Mouse (Mus musculus) hindbrain, embryonic 13.5 days (tissue): ENCODE results near the gene Cdkn2aip. TPM values are rescaled to one million over a fixed set of nuclear protein-coding genes. Genes with fewer than 3 reads are reported as not detected.

Experiments
- ATAC-seq: fragments of 200-750 bp; cut with Nextera tagmentation; 2 replicates; pipeline ENCODE4 v1.8.0; 2017; ENCODE audit warnings: moderate TSS enrichment; ENCODE audit not compliant: low FRiP score
- H3K27ac ChIP-seq: fragments of 300-500 bp; sonication (generic); 2 replicates; pipeline ENCODE4 v1.5.1; 2015; ENCODE audit warnings: inconsistent platforms, mild to moderate bottlenecking, moderate library complexity
- H3K27me3 ChIP-seq: fragments of 300-500 bp; sonication (generic); 2 replicates; pipeline ENCODE4 v1.6.1; 2015; ENCODE audit warnings: mild to moderate bottlenecking, inconsistent platforms
- H3K36me3 ChIP-seq: fragments of 300-500 bp; sonication (generic); 2 replicates; pipeline ENCODE4 v1.6.1; 2015; ENCODE audit warnings: mild to moderate bottlenecking, inconsistent platforms
- H3K4me1 ChIP-seq: fragments of 300-500 bp; sonication (generic); replicated peaks from 2 replicates; pipeline ENCODE4 v1.6.1; 2015; ENCODE audit warnings: inconsistent platforms
- H3K4me2 ChIP-seq: fragments of 300-500 bp; sonication (generic); 2 replicates; pipeline ENCODE4 v1.6.1; 2015; ENCODE audit warnings: inconsistent platforms, mild to moderate bottlenecking, moderate library complexity
- H3K4me3 ChIP-seq: fragments of 300-500 bp; sonication (generic); 2 replicates; pipeline ENCODE4 v1.5.1; 2015; ENCODE audit warnings: mild to moderate bottlenecking, inconsistent platforms
- H3K9ac ChIP-seq: fragments of 300-500 bp; sonication (generic); 2 replicates; pipeline ENCODE4 v1.6.1; 2015; ENCODE audit warnings: mild to moderate bottlenecking, inconsistent platforms
- H3K9me3 ChIP-seq: fragments of 300-500 bp; sonication (generic); 2 replicates; pipeline ENCODE4 v1.6.1; 2016; ENCODE audit warnings: inconsistent platforms
- WGBS: fragments of 180-500 bp; shearing (Covaris S2); methylation state at CpG from one replicate; pipeline ENCODE4 v1.1.7; 2015; 5-methylcytosine and 5-hydroxymethylcytosine counted together
- polyA plus RNA-seq: library from polyadenylated mRNA; unstranded; fragments of >200 nt; fragmentation: Nextera tagmentation; extraction: Ambion mirVana; gene quantifications from 2 replicates; pipeline ENCODE4 v1.2.1, GENCODE M21; 2015

Gene Cdkn2aip
- polyA plus RNA-seq, 1 experiment from 2014 or later, result 41.4 TPM

DNA sequence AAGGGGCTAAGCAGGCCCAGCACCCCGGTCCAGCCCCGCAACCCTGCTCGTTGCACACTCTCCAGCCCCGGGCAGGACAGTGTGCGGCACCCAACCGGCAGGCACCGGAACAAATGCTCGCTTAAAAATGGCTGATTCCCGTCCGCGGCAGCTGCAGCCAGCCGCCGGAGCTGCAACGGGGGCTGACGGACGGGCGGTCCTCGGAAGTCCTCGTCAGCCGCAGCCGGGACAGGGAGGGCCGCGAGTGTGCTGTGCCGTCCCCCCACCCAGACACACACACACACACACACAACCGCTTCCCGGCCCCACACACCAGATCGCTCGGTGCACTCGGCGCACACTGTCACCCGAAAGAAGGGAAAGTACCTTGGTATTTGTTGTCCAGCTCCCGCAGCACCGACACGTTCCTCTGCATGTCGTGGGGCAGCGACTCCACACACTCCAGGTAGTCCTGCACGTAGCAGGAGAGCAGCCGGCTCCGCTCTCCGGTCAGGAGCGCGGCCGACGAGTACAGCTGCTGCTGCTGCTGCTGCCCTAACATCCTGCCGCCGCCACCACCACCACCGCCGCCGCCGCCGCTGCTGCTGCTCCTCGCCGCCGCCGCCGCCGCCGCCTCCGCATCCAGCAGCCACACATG, 39.5 kb downstream of the Cdkn2aip start:
- H3K4me3 ChIP-seq, result peak overlapping the region; percentile 92
- peak overlapping the region; percentile 91 for H3K9ac ChIP-seq
- peaks cover 13% of the 10 kb centered on the region for H3K4me1 ChIP-seq
- H3K27ac ChIP-seq, result peak overlapping the region; percentile 95
- peak; percentile 57 for ATAC-seq
- no peaks in the 10 kb centered on the region for H3K27me3 ChIP-seq
- peak overlapping the region; percentile 77 for H3K4me2 ChIP-seq
- no peaks in the 10 kb centered on the region for H3K36me3 ChIP-seq
- 2% methylated on average over 51 of the region's 59 CpGs for WGBS
- H3K9me3 ChIP-seq, result no peaks in the 10 kb centered on the region

DNA sequence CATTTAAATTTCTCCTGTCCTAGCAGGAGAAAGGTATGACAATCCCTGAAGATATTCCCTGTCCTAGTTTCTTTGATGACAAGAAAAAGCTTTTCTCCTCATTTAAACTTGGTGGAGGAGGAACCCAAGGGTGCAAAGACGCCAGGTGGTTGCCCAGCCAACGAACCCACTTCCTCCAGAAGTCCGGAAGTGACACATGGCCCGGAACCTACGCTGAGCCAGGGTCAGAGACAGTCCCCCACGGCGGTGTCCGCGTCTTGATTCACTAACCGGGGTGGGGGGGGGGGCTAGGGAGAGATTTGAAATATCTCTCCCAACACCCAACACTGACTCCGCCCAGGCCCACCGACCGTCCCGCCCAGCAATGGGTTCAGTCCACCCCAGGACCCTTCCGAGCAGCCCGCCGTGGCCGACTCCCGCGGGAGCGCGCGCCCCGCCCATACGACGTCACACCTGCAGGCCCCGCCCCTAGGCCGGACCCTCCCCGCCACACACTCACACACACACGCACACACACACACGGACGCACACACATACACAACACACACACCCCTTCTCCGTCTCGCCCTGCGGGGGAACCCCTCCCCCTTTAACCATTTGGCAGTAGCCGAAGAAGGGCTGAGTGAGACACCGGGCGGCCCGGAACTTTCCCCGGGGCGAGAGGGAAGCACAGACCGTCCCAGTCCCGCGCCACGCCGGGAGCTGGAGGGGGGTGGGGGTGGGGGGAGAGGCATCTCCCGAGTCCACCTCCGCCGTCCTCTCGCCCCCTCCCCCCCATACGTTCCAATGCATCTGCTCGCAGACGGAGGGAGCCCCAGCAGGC, 40.2 kb downstream of the Cdkn2aip start:
- peak overlapping the region; percentile 92 for H3K4me3 ChIP-seq
- H3K27ac ChIP-seq, result peak overlapping the region; percentile 95
- ATAC-seq, result peak; percentile 67
- H3K9ac ChIP-seq, result peak overlapping the region; percentile 91
- H3K9me3 ChIP-seq, result no peaks in the 10 kb centered on the region
- peaks cover 13% of the 10 kb centered on the region for H3K4me1 ChIP-seq
- peaks cover 5% of the 10 kb centered on the region for H3K36me3 ChIP-seq
- WGBS, result 0% methylated on average over 50 of the region's 53 CpGs
- H3K27me3 ChIP-seq, result no peaks in the 10 kb centered on the region
- peak overlapping the region; percentile 77 for H3K4me2 ChIP-seq

DNA sequence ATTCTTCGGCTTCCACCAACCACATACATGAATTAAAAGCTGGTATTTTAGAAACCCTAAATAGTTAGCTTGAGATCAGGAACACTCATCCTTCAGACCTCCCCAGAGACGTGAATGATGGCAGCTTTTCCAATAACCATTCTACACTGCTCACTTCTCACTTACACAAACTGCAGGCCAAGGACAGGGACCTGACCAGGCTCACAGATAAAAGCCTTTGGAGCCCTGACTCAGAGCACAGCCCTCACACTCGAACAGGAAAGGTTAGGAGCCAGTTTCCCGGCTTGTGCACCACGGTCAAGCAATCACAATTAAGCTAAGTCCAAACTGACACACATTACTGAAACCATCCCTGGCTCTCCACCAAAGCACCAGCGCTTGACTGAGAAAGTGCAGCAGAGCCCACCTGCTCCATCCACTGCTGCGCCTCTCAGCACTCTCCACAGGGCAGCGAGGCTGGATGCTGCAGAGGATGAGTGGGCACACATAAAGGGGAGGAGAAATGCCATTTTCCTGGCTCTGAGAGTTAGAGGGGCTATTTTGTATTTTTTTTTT, 49.4 kb downstream of the Cdkn2aip start:
- H3K4me2 ChIP-seq, result no peak overlapping the region
- H3K27ac ChIP-seq, result no peak overlapping the region
- no peaks in the 10 kb centered on the region for H3K9me3 ChIP-seq
- peaks cover 13% of the 10 kb centered on the region for H3K36me3 ChIP-seq
- 84% methylated on average over 8 of the region's 8 CpGs for WGBS
- ATAC-seq, result no peak
- H3K4me1 ChIP-seq, result no peaks in the 10 kb centered on the region
- no peak overlapping the region for H3K9ac ChIP-seq
- no peaks in the 10 kb centered on the region for H3K27me3 ChIP-seq
- no peak overlapping the region for H3K4me3 ChIP-seq

DNA sequence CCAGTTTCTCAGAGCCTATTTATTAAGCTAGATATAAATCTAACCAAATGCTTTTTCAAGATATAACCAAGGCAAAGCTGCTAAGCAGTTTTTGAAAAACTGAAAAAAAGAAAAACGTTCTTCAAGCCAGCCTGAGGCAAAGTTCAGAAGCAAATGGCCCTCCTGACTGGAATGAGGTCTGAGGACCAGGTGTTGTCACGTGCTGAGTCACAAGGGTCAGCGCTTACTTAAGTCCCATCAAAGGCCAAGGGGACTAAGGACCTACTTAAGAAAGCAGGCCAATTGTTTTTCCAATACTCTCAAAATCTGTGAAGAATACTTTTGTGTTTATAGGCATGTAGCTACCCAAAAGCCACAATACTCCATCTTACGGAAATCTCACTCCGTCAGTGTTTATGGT, 50.5 kb downstream of the Cdkn2aip start:
- H3K9ac ChIP-seq, result no peak overlapping the region
- no peak overlapping the region for H3K4me3 ChIP-seq
- no peak overlapping the region for H3K27ac ChIP-seq
- WGBS, result 91% methylated on average over 5 of the region's 5 CpGs
- peaks cover 6% of the 10 kb centered on the region for H3K36me3 ChIP-seq
- no peak for ATAC-seq
- no peak overlapping the region for H3K4me2 ChIP-seq
- no peaks in the 10 kb centered on the region for H3K27me3 ChIP-seq
- H3K4me1 ChIP-seq, result no peaks in the 10 kb centered on the region
- no peaks in the 10 kb centered on the region for H3K9me3 ChIP-seq

DNA sequence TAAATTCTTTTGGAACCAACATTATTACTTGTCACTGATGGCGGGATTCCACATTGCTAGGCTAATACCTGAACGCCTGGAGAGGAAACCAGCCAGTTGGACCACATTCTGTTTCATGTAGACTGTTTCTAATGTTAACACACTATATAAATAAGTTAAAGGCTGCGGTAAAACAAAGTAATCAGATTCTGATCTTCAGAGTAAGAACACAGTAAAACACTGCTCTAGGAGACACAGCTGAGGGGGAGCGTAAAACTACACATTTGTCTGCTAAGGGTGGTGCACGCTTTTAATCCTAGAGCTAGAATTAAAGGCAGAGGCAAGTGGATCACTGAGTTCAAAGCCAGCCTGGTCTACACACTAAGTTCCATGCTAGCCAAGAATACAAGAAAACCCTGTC, 51.0 kb downstream of the Cdkn2aip start:
- WGBS, result 95% methylated on average over 5 of the region's 5 CpGs
- ATAC-seq, result no peak

DNA sequence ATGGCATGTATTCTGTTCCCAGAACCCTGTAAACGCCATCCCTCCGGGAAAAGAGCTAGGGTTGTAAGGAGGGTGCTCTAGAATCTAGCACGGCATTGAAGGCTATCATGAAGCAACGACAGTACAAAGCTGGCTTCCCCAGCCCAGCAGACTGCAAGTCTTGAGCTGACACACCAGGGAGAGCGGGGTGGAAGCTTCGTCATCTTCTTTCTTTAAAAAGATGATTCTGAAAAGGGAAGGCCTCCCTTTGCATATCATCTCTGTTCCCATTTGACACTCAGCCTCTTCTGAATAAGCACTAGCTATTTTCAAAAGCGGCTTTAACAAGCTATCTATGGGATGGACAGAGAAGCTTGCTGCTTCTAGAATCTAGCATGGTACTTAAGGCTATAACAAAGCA, 53.3 kb downstream of the Cdkn2aip start:
- Histone ChIP-seq H3K9me3 (no peaks in the 10 kb centered on the region), H3K9ac (no peak overlapping the region), H3K36me3 (no peaks in the 10 kb centered on the region), H3K4me2 (no peak overlapping the region), H3K27me3 (no peaks in the 10 kb centered on the region), H3K27ac (no peak overlapping the region), H3K4me1 (no peaks in the 10 kb centered on the region), H3K4me3 (no peak overlapping the region)
- 91% methylated on average over 7 of the region's 7 CpGs for WGBS
- no peak for ATAC-seq

More for the DNA sequence above, 51.0 kb downstream of the Cdkn2aip start:
- H3K36me3 ChIP-seq, result peaks cover under 1% of the 10 kb centered on the region; the same call in 1 of the 2 replicates
- H3K9me3 ChIP-seq, result no peaks in the 10 kb centered on the region
- no peaks in the 10 kb centered on the region for H3K27me3 ChIP-seq
- H3K27ac ChIP-seq, result no peak overlapping the region
- H3K4me1 ChIP-seq, result no peaks in the 10 kb centered on the region
- H3K9ac ChIP-seq, result no peak overlapping the region
- no peak overlapping the region for H3K4me3 ChIP-seq
- H3K4me2 ChIP-seq, result no peak overlapping the region

DNA sequence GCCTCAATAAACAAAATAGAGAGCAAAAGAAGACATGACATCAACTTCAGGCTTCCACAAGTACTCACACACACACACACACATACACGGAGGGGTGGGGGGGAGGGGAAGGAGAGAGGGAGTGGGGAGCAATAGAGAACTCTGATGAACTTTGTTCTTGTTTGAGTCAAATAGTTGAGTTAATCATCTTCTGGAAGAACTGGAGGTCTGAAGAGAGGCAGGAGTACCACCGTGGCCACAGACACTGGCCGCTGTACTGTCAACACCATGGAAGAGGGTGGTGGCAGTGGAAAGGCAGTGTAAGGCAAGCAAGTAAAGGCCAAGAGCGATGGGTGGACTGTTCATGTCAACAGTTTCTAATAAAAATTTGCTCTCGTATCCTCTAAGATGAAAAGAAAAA, 54.3 kb downstream of the Cdkn2aip start:
- Histone ChIP-seq H3K4me1 (no peaks in the 10 kb centered on the region), H3K36me3 (no peaks in the 10 kb centered on the region), H3K9ac (no peak overlapping the region), H3K4me2 (no peak overlapping the region), H3K27me3 (no peaks in the 10 kb centered on the region), H3K4me3 (no peak overlapping the region), H3K9me3 (no peaks in the 10 kb centered on the region), H3K27ac (no peak overlapping the region)
- no peak for ATAC-seq
- WGBS, result 93% methylated on average over 5 of the region's 5 CpGs

Other genes starting within 250 kb of the Cdkn2aip start
- gene Trappc11, start 180.5 kb downstream of the Cdkn2aip start, polyA plus RNA-seq, result 38.7 and 40.0 TPM in 2 replicates
- gene Rwdd4a, start 180.3 kb downstream of the Cdkn2aip start, polyA plus RNA-seq, result 37.6 and 39.4 TPM in 2 replicates
- gene Ing2, start 38.4 kb downstream of the Cdkn2aip start, polyA plus RNA-seq, result 5.6 and 6.2 TPM in 2 replicates
- not detected in 2 replicates for gene Cldn24, start 108.2 kb upstream of the Cdkn2aip start, polyA plus RNA-seq
- gene Cldn22, start 110.5 kb upstream of the Cdkn2aip start, polyA plus RNA-seq, result not detected in 2 replicates